Comparison of ENCODE assay signal across 20 mouse cellular contexts in genomic region chr16:44190032-44190431, GRCm38 (mm10). TPM values are rescaled to one million over a fixed set of nuclear protein-coding genes. Genes with fewer than 3 reads are reported as not detected.
DNase-seq lines count a peak whose midpoint lies in the region; ATAC-seq and TF ChIP-seq lines count a peak whose summit lies in the region.
"Had no signal": no experiment of that assay in that cellular context is flagged by ENCODE, and none has a peak within 500 bp of the region (broad histone marks: within the 10 kb centered on the region; RNA-seq: fewer than 3 reads in every experiment).

No protein-coding gene starts in this region.

- H3K4me1 ChIP-seq in lung, postnatal 0 days (ENCODE audit: insufficient read depth, low read depth, low read length) = no peaks in the 10 kb centered on the region
- peaks cover 7% of the 10 kb centered on the region for H3K4me1 ChIP-seq in bone marrow macrophage, adult 2 months (ENCODE audit: control insufficient read depth, insufficient read depth, low read length)
- peaks cover 31% of the 10 kb centered on the region for H3K4me1 ChIP-seq in megakaryocyte, embryonic 14.5 days
- no peaks in the 10 kb centered on the region for H3K4me1 ChIP-seq in midbrain, embryonic 11.5 days (ENCODE audit: control insufficient read depth, insufficient read depth, low read length)
- H3K4me1 ChIP-seq: embryonic facial prominence, embryonic 12.5 days; forebrain, embryonic 13.5 days; hindbrain, embryonic 15.5 days; limb, embryonic 13.5 days had no signal

- no peak overlapping the region for H3K27ac ChIP-seq in lung, postnatal 0 days (ENCODE audit: low read length)
- H3K27ac ChIP-seq in bone marrow macrophage, adult 2 months (ENCODE audit: insufficient read depth, low read depth, low read length) = no peak overlapping the region
- no peak overlapping the region for H3K27ac ChIP-seq in midbrain, embryonic 11.5 days (ENCODE audit: low read depth, low read length)
- H3K27ac ChIP-seq: embryonic facial prominence, embryonic 12.5 days; forebrain, embryonic 13.5 days; heart, embryonic 10.5 days; hindbrain, embryonic 15.5 days; limb, embryonic 13.5 days; liver, embryonic 14.5 days had no signal

- no peak for ATAC-seq in lung, postnatal 0 days
- ATAC-seq in midbrain, embryonic 11.5 days (ENCODE audit: low FRiP score) = no peak
- ATAC-seq: forebrain, embryonic 13.5 days had no signal

- no peaks in the 10 kb centered on the region for H3K36me3 ChIP-seq in lung, postnatal 0 days (ENCODE audit: insufficient read depth, low read length)
- peaks cover 18% of the 10 kb centered on the region for H3K36me3 ChIP-seq in megakaryocyte, embryonic 14.5 days (replicated peaks; ENCODE audit: low read length)
- H3K36me3 ChIP-seq in midbrain, embryonic 11.5 days (ENCODE audit: control insufficient read depth, insufficient read depth, low read length) = no peaks in the 10 kb centered on the region
- H3K36me3 ChIP-seq: hindbrain, embryonic 15.5 days had no signal

- H3K4me3 ChIP-seq in lung, postnatal 0 days (ENCODE audit: low read depth, low read length) = no peak overlapping the region
- 0 out of 2 replicates have a peak overlapping the region, but pooled peaks have one; percentile 10 for H3K4me3 ChIP-seq in bone marrow macrophage, adult 2 months (ENCODE audit: insufficient read depth, low read length)
- peak overlapping the region; percentile 9 for H3K4me3 ChIP-seq in megakaryocyte, embryonic 14.5 days (replicated peaks)
- no peak overlapping the region for H3K4me3 ChIP-seq in midbrain, embryonic 11.5 days (ENCODE audit: low read depth, low read length)
- H3K4me3 ChIP-seq: embryonic facial prominence, embryonic 12.5 days; erythroblast, embryonic 14.5 days; forebrain, embryonic 13.5 days; heart, embryonic 10.5 days; hindbrain, embryonic 15.5 days; limb, embryonic 13.5 days had no signal

- 79% methylated on average over 6 of the region's 6 CpGs for WGBS in lung, postnatal 0 days
- 96% methylated on average over 6 of the region's 6 CpGs for WGBS in midbrain, embryonic 11.5 days

- no peak for TF ChIP-seq EP300 in lung, postnatal 0 days (IDR thresholded peaks at IDR 0.05)

- H3K9me3 ChIP-seq in lung, postnatal 0 days (ENCODE audit: low read length) = peaks cover 2% of the 10 kb centered on the region; the same call in 1 of the 2 replicates
- H3K9me3 ChIP-seq in megakaryocyte, embryonic 14.5 days = peaks cover 4% of the 10 kb centered on the region; the same call in 1 of the 2 replicates
- H3K9me3 ChIP-seq in midbrain, embryonic 11.5 days (ENCODE audit: control insufficient read depth, low read length) = peaks cover 3% of the 10 kb centered on the region; the same call in 1 of the 2 replicates
- H3K9me3 ChIP-seq: hindbrain, embryonic 15.5 days had no signal

- peak; percentile 27 for DNase-seq in lung, postnatal 0 days (ENCODE audit: low spot score)
- DNase-seq in lung, postnatal 10 days = no peak
- DNase-seq in layer of hippocampus, postnatal 14 days (ENCODE audit: low spot score in 2 of 2) = no peak
- no peak for DNase-seq in MN1 (ENCODE audit: low spot score)
- DNase-seq in midbrain, embryonic 11.5 days (ENCODE audit: low spot score, missing footprints) = no peak
- DNase-seq: adrenal gland, postnatal 14 days; cerebellum, adult 2 months; gastrocnemius, postnatal 14 days; kidney, adult 11 months; right cerebral cortex, adult 18-20 months; thymus, adult 18-20 months had no signal

- no peak overlapping the region for H3K9ac ChIP-seq in lung, postnatal 0 days (replicated peaks; ENCODE audit: low read depth)
- H3K9ac ChIP-seq in midbrain, embryonic 11.5 days (ENCODE audit: low read length) = no peak overlapping the region
- H3K9ac ChIP-seq: embryonic facial prominence, embryonic 12.5 days; forebrain, embryonic 13.5 days; hindbrain, embryonic 15.5 days; limb, embryonic 13.5 days; liver, embryonic 14.5 days had no signal

- no peaks in the 10 kb centered on the region for H3K27me3 ChIP-seq in lung, postnatal 0 days (replicated peaks; ENCODE audit: insufficient read depth, low read length)
- no peaks in the 10 kb centered on the region for H3K27me3 ChIP-seq in megakaryocyte, embryonic 14.5 days (replicated peaks)
- no peaks in the 10 kb centered on the region for H3K27me3 ChIP-seq in midbrain, embryonic 11.5 days (ENCODE audit: control insufficient read depth, insufficient read depth, low read length)
- H3K27me3 ChIP-seq: embryonic facial prominence, embryonic 12.5 days; forebrain, embryonic 13.5 days; hindbrain, embryonic 15.5 days; limb, embryonic 13.5 days had no signal

- no peak for TF ChIP-seq CTCF in lung, postnatal 0 days (IDR thresholded peaks at IDR 0.05)
- TF ChIP-seq CTCF in bone marrow macrophage, adult 2 months (IDR thresholded peaks at IDR 0.05; ENCODE audit: low read depth, low read length) = no peak

- no peak overlapping the region for H3K4me2 ChIP-seq in lung, postnatal 0 days (replicated peaks; ENCODE audit: low read depth, low read length)
- no peak overlapping the region for H3K4me2 ChIP-seq in midbrain, embryonic 11.5 days
- H3K4me2 ChIP-seq: embryonic facial prominence, embryonic 12.5 days; forebrain, embryonic 13.5 days; hindbrain, embryonic 15.5 days; limb, embryonic 13.5 days had no signal

- TF ChIP-seq POLR2A in bone marrow macrophage, adult 2 months (IDR thresholded peaks at IDR 0.05; ENCODE audit: borderline replicate concordance, low read depth, low read length) = no peak

RNA-seq across cellular contexts. Expression of gene Usf3, which starts 17.0 kb away (rescaled TPM):
- polyA plus RNA-seq in lung, postnatal 0 days (2015; fragmentation: Nextera tagmentation; extraction: Ambion mirVana) = 2.4 and 2.5 TPM in 2 replicates
- polyA plus RNA-seq in bone marrow macrophage, adult 2 months (2012; ENCODE audit: insufficient read depth, insufficient read length, missing spikeins) = 13.6 and 18.4 TPM in 2 replicates
- polyA plus RNA-seq in megakaryocyte, embryonic 14.5 days (2012; ENCODE audit: insufficient read depth, low replicate concordance) = 0.88 and 0.89 TPM in 2 replicates
- 10 to 100 TPM; 39.4 to 42.0 TPM for total RNA-seq in layer of hippocampus, postnatal 14 days (2021)
- 4.1 and 4.6 TPM in 2 replicates for polyA plus RNA-seq in midbrain, embryonic 11.5 days (2014; fragmentation: Nextera tagmentation; extraction: Ambion mirVana)

RNA-seq across cellular contexts. Expression of gene Naa50, which starts 50.4 kb away (rescaled TPM):
- polyA plus RNA-seq in lung, postnatal 0 days (2015; fragmentation: Nextera tagmentation; extraction: Ambion mirVana) = 30.0 and 34.7 TPM in 2 replicates
- 67.2 TPM in 2 replicates for polyA plus RNA-seq in bone marrow macrophage, adult 2 months (2012; ENCODE audit: insufficient read depth, insufficient read length, missing spikeins)
- polyA plus RNA-seq in megakaryocyte, embryonic 14.5 days (2012; ENCODE audit: insufficient read depth, low replicate concordance) = 1.1 and 6.5 TPM in 2 replicates
- total RNA-seq in layer of hippocampus, postnatal 14 days (2021) = 10 to 100 TPM; 52.6 to 54.0 TPM
- polyA plus RNA-seq in midbrain, embryonic 11.5 days (2014; fragmentation: Nextera tagmentation; extraction: Ambion mirVana) = 100 and 111 TPM in 2 replicates

RNA-seq across cellular contexts. Expression of gene Atp6v1a, which starts 50.5 kb away (rescaled TPM):
- 77.7 and 87.3 TPM in 2 replicates for polyA plus RNA-seq in lung, postnatal 0 days (2015; fragmentation: Nextera tagmentation; extraction: Ambion mirVana)
- polyA plus RNA-seq in bone marrow macrophage, adult 2 months (2012; ENCODE audit: insufficient read depth, insufficient read length, missing spikeins) = 244 and 271 TPM in 2 replicates
- 0.77 and 3.0 TPM in 2 replicates for polyA plus RNA-seq in megakaryocyte, embryonic 14.5 days (2012; ENCODE audit: insufficient read depth, low replicate concordance)
- total RNA-seq in layer of hippocampus, postnatal 14 days (2021) = 100 to 1,000 TPM; 491 to 508 TPM
- 72.1 and 81.9 TPM in 2 replicates for polyA plus RNA-seq in midbrain, embryonic 11.5 days (2014; fragmentation: Nextera tagmentation; extraction: Ambion mirVana)

Comparison
In these comparisons a context has a peak if more than half of its experiments do, and no peak if none do; other contexts are left out.
1. H3K4me3 ChIP-seq: peak in bone marrow macrophage, adult 2 months (single experiment) and megakaryocyte, embryonic 14.5 days (single experiment); none in lung, postnatal 0 days (single experiment) and midbrain, embryonic 11.5 days (single experiment).
2. RNA of gene Atp6v1a, which starts 50.5 kb away (polyA plus RNA-seq): 244 to 271 TPM in bone marrow macrophage, adult 2 months, 77.7 to 87.3 TPM in lung, postnatal 0 days and 72.1 to 81.9 TPM in midbrain, embryonic 11.5 days; 0.77 to 3.0 TPM in megakaryocyte, embryonic 14.5 days; every median in the first group is over 10 times any median in the second.